Mouse (Mus musculus): ENCODE measurements around the gene Gm13889. TPM values are rescaled to one million over a fixed set of nuclear protein-coding genes. Genes with fewer than 3 reads are reported as not detected.

Gene Gm13889
- polyA plus RNA-seq, 1 experiment from 2014 or later, result 26.7 TPM

DNA sequence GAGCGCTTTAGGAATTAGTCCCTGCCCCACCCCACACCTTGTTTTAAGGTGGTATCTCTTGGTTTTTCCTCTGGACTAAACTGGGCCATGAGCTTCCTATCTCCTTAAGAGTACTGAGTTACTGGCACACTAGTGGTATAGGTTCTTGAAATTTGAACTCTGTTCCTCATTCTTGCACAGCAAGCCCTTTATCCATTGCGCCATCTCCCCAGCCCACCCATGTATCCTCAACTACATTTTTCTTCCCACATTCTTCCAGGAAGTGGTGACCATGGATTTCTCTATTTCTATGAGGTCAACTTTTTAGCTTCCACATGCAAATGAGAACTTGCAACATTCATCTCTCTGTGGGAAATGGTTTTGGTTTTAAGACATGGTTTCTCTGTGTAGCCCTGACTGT lies 43.4 kb downstream of the Gm13889 start:
- no peaks in the 10 kb centered on the region for H3K27me3 ChIP-seq
- H3K4me3 ChIP-seq, result no peak overlapping the region
- no peaks in the 10 kb centered on the region for H3K36me3 ChIP-seq
- ATAC-seq (replicated peaks), result no peak
- no peak overlapping the region for H3K27ac ChIP-seq (replicated peaks)
- 92% methylated on average over 2 of the region's 2 CpGs for WGBS
- H3K4me2 ChIP-seq (replicated peaks), result no peak overlapping the region
- H3K9ac ChIP-seq (replicated peaks), result no peak overlapping the region
- H3K9me3 ChIP-seq, result no peaks in the 10 kb centered on the region
- no peaks in the 10 kb centered on the region for H3K4me1 ChIP-seq

DNA sequence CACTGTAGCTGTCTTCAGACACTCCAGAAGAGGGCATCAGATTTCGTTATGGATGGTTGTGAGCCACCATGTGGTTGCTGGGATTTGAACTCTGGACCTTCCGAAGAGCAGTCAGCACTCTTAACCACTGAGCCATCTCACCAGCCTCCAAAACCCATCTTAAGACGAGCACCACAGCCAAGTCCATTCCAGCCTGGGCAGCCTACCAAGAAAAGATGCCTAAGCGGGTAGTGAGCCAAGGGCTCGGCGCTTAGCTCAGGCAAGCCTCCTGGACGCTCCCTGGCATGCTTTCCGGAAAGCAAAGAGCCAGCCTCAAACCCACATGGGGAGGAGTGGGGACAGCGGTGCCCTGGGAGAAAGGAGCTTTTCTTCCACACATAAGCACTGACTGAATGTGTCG lies 45.1 kb downstream of the Gm13889 start:
- no peak for ATAC-seq (replicated peaks)
- 65% methylated on average over 10 of the region's 10 CpGs for WGBS
- H3K4me3 ChIP-seq, result no peak overlapping the region
- no peaks in the 10 kb centered on the region for H3K27me3 ChIP-seq
- no peak overlapping the region for H3K9ac ChIP-seq (replicated peaks)
- H3K4me1 ChIP-seq, result peaks cover 15% of the 10 kb centered on the region
- H3K36me3 ChIP-seq, result no peaks in the 10 kb centered on the region
- no peak overlapping the region for H3K4me2 ChIP-seq (replicated peaks)
- H3K27ac ChIP-seq (replicated peaks), result no peak overlapping the region
- H3K9me3 ChIP-seq, result no peaks in the 10 kb centered on the region

DNA sequence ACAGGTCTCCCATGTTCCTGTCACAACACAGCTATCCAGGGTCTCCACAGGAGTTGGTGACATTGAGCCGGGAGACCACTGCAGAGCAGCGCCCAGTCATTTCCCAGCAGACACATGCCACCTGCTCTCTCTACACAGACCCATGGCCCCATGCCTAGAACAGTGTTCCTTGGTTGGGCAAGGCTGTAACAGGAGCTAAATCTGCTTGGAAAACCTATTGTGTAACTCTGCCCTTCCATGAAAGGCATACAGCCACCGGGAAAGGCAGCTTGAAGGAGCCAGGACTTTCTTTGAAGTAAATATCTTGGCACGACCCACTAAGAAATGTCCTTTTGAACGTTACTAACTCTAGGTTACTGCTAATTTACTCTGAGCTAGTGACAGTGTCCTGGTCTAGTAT lies 47.3 kb downstream of the Gm13889 start:
- no peak overlapping the region for H3K9ac ChIP-seq (replicated peaks)
- no peaks in the 10 kb centered on the region for H3K9me3 ChIP-seq
- H3K4me2 ChIP-seq (replicated peaks), result no peak overlapping the region
- peaks cover 22% of the 10 kb centered on the region for H3K4me1 ChIP-seq
- no peak for ATAC-seq (replicated peaks)
- H3K4me3 ChIP-seq, result no peak overlapping the region
- H3K36me3 ChIP-seq, result no peaks in the 10 kb centered on the region
- 51% methylated on average over 5 of the region's 5 CpGs for WGBS
- H3K27ac ChIP-seq (replicated peaks), result no peak overlapping the region
- H3K27me3 ChIP-seq, result no peaks in the 10 kb centered on the region

DNA sequence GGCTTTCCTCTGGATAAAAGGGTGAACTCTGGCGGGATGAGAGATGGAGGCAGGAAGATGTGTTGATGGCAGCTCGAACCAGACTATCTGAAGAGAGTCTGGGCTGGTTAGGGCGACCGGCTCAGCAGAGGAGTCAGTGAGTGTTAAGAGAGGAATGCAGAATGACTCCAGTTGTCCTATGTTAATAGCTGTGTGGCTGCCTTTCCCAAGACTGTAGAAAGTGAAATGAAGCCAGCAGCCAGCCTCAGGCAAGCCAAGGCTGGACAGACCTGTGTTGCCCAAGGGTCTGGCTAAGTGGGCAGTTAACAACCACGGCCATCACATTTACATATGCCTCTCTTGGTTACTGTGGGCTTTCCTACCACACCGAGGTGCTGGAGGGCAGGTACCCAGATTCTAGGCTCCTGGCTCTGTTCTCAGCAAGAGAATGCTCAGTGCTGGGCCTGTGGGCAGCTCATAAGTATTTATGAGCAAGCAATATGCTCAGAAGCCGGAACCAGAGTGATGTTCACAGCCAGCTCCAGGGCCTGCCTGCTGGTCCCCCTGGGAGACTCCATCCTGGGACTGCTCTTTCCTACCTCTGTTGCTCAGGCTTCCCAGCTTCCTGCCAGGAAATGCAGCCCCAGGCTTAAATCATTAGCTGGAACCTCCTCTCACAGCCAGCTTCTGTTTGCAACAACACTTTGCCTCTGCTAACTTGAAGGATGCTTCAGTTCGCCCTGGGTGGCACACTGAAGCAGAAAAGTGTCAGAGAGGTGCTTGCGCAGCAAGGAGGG lies 49.3 kb downstream of the Gm13889 start:
- Histone ChIP-seq H3K27ac (replicated peaks) (peak overlapping the region; percentile 45), H3K9me3 (no peaks in the 10 kb centered on the region), H3K4me2 (replicated peaks) (no peak overlapping the region), H3K4me3 (no peak overlapping the region), H3K9ac (replicated peaks) (no peak overlapping the region), H3K27me3 (no peaks in the 10 kb centered on the region), H3K4me1 (peaks cover 22% of the 10 kb centered on the region), H3K36me3 (no peaks in the 10 kb centered on the region)
- peak; percentile 63; the same call in 1 of the 2 replicates for ATAC-seq (replicated peaks)
- 67% methylated on average over 9 of the region's 9 CpGs for WGBS

DNA sequence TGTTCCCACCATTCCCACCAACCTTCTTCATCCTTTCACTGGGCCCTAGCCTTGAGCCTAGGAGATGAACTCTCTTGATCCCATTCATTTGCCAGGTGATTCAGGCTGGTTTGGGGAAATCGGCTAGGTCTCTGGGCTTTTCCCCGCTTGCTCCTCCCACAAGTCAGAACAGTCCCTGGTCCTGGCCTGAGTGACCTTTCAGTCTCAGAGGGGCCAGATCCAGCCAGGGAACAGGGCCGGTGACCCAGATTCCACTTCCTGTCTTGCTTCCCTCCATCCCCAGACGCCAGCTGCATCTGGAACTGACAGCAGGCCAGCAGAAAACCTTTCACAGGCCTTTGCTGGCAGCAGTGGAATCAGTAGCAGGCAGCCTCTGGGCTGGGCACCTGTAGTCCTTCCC lies 50.7 kb downstream of the Gm13889 start:
- H3K36me3 ChIP-seq, result no peaks in the 10 kb centered on the region
- no peak for ATAC-seq (replicated peaks)
- H3K4me1 ChIP-seq, result peaks cover 22% of the 10 kb centered on the region
- no peak overlapping the region for H3K4me2 ChIP-seq (replicated peaks)
- no peaks in the 10 kb centered on the region for H3K9me3 ChIP-seq
- H3K9ac ChIP-seq (replicated peaks), result no peak overlapping the region
- no peaks in the 10 kb centered on the region for H3K27me3 ChIP-seq
- H3K27ac ChIP-seq (replicated peaks), result peak overlapping the region; percentile 45; the same call in 1 of the 2 replicates
- WGBS, result 40% methylated on average over 4 of the region's 4 CpGs
- H3K4me3 ChIP-seq, result no peak overlapping the region

Other genes starting within 250 kb of the Gm13889 start
- 64.2 and 64.8 TPM in 2 replicates for gene Ext2, start 134.6 kb downstream of the Gm13889 start, polyA plus RNA-seq (2015; fragmentation: Nextera tagmentation; extraction: Ambion mirVana)
- gene Accs, start 107.3 kb downstream of the Gm13889 start, polyA plus RNA-seq (2015; fragmentation: Nextera tagmentation; extraction: Ambion mirVana), result 6.9 and 7.8 TPM in 2 replicates
- 0.45 and 0.66 TPM in 2 replicates for gene Accsl, start 88.0 kb downstream of the Gm13889 start, polyA plus RNA-seq (2015; fragmentation: Nextera tagmentation; extraction: Ambion mirVana)
- not detected in 2 replicates for gene Gm27027, start 39.2 kb upstream of the Gm13889 start, polyA plus RNA-seq (2015; fragmentation: Nextera tagmentation; extraction: Ambion mirVana)
- 54.9 and 58.1 TPM in 2 replicates for gene Alkbh3, start 53.6 kb upstream of the Gm13889 start, polyA plus RNA-seq (2015; fragmentation: Nextera tagmentation; extraction: Ambion mirVana)
- gene Hsd17b12, start 200.8 kb upstream of the Gm13889 start, polyA plus RNA-seq (2015; fragmentation: Nextera tagmentation; extraction: Ambion mirVana), result 119 and 122 TPM in 2 replicates

All from forebrain, embryonic 15.5 days (tissue).